Mouse (Mus musculus) liver, adult 2 months (tissue): ENCODE data around the gene Card14.

ENCODE experiments used
- CTCF ChIP-seq: fragments of 200-500 bp; IDR thresholded peaks from 2 replicates; pipeline ENCODE4 v1.5.1; 2011; ENCODE audit warnings: low read depth, low read length, control low read depth
- POLR2A ChIP-seq: fragments of 200-500 bp; IDR thresholded peaks from 2 replicates; pipeline ENCODE4 v1.6.1; 2011; ENCODE audit warnings: low read length, control low read depth; ENCODE audit not compliant: insufficient read depth; ENCODE audit errors: extremely low read depth

- no peak for TF ChIP-seq CTCF
- TF ChIP-seq POLR2A, result no peak
Observed at GRCm38 (mm10) chr11:119344178-119344577, 36.6 kb downstream of the Card14 start.
